Mouse (Mus musculus) cerebellum, postnatal 4 days (tissue): ENCODE measurements around the gene Cpped1.

Experiments used
- DNase-seq, 2 experiments: peaks; one replicate each; pipeline ENCODE4 v3.0.0; 2022; ENCODE audit warnings: low spot score in 2 of 2, mixed read lengths in 1 of 2

Cpped1 gene

GRCm38 (mm10) chr16:11845309-11845708, 63.9 kb downstream of the Cpped1 start:
- no peak for DNase-seq

- DNase-seq = no peak
Measured at GRCm38 (mm10) chr16:11843441-11843840, 65.8 kb downstream of the Cpped1 start.

GRCm38 (mm10) chr16:11833474-11833873, 75.8 kb downstream of the Cpped1 start:
- DNase-seq = no peak

GRCm38 (mm10) chr16:11828816-11829215, 80.4 kb downstream of the Cpped1 start:
- DNase-seq = no peak

GRCm38 (mm10) chr16:11824833-11825232, 84.4 kb downstream of the Cpped1 start:
- no peak for DNase-seq

- DNase-seq = no peak
Measured at GRCm38 (mm10) chr16:11824385-11824784, 84.9 kb downstream of the Cpped1 start.

GRCm38 (mm10) chr16:11820791-11821190, 88.5 kb downstream of the Cpped1 start:
- no peak for DNase-seq

GRCm38 (mm10) chr16:11814935-11815650, 94.2 kb downstream of the Cpped1 start:
- DNase-seq = peak in 1 of 2 experiments; percentile 69

GRCm38 (mm10) chr16:11812119-11812518, 97.1 kb downstream of the Cpped1 start:
- no peak for DNase-seq

- no peak for DNase-seq
Measured at GRCm38 (mm10) chr16:11809615-11810014, 99.6 kb downstream of the Cpped1 start.

GRCm38 (mm10) chr16:11801960-11802539, 107.2 kb downstream of the Cpped1 start:
- no peak for DNase-seq

- DNase-seq = no peak
Measured at GRCm38 (mm10) chr16:11795758-11796460, 113.3 kb downstream of the Cpped1 start.

- no peak for DNase-seq
Measured at GRCm38 (mm10) chr16:11794628-11795027, 114.6 kb downstream of the Cpped1 start.

- DNase-seq = no peak
Measured at GRCm38 (mm10) chr16:11793391-11793790, 115.9 kb downstream of the Cpped1 start.

- no peak for DNase-seq
Measured at GRCm38 (mm10) chr16:11790476-11790875, 118.8 kb downstream of the Cpped1 start.

- DNase-seq = no peak
Measured at GRCm38 (mm10) chr16:11785806-11786205, 123.4 kb downstream of the Cpped1 start.

GRCm38 (mm10) chr16:11784354-11784753, 124.9 kb downstream of the Cpped1 start:
- DNase-seq = no peak

GRCm38 (mm10) chr16:11783337-11783736, 125.9 kb downstream of the Cpped1 start:
- no peak for DNase-seq

GRCm38 (mm10) chr16:11782082-11782481, 127.2 kb downstream of the Cpped1 start:
- DNase-seq = no peak

- DNase-seq = peak in 1 of 2 experiments; percentile 10
Measured at GRCm38 (mm10) chr16:11778715-11779460, 130.4 kb downstream of the Cpped1 start.

- DNase-seq = no peak
Measured at GRCm38 (mm10) chr16:11778191-11778590, 131.1 kb downstream of the Cpped1 start.

GRCm38 (mm10) chr16:11776528-11776927, 132.7 kb downstream of the Cpped1 start:
- no peak for DNase-seq
